Mouse (Mus musculus): Measurements from ENCODE around the gene Trex1. TPM values are rescaled to one million over a fixed set of nuclear protein-coding genes. Genes with fewer than 3 reads are reported as not detected.
A peak's percentile ranks its signal among the peaks of the same experiment; 100 is the strongest.

Gene Trex1
- polyA plus RNA-seq, 1 experiment from 2014 or later, result 20.9 TPM

GRCm38 (mm10) chr9:109055271-109056030 lies 4.1 kb downstream of the Trex1 start:
- ATAC-seq (no peak), DNase-seq (ENCODE audit: low spot score) (no peak)
- TF ChIP-seq CTCF (IDR thresholded peaks at IDR 0.05) (no peak), EP300 (IDR thresholded peaks at IDR 0.05) (no peak)
- WGBS, result 88% methylated on average over 12 of the region's 12 CpGs
- H3K9me3 ChIP-seq (ENCODE audit: low read length), result no peaks in the 10 kb centered on the region
- H3K27me3 ChIP-seq (replicated peaks; ENCODE audit: insufficient read depth, low read length), result no peaks in the 10 kb centered on the region
- peaks cover 23% of the 10 kb centered on the region; the same call in 1 of the 2 replicates for H3K36me3 ChIP-seq (ENCODE audit: insufficient read depth, low read length)
- H3K4me2 ChIP-seq (replicated peaks; ENCODE audit: low read depth, low read length), result peak overlapping the region; percentile 49
- peak overlapping the region; percentile 37 for H3K9ac ChIP-seq (replicated peaks; ENCODE audit: low read depth)
- peaks cover 7% of the 10 kb centered on the region; the same call in 1 of the 2 replicates for H3K4me1 ChIP-seq (ENCODE audit: insufficient read depth, low read depth, low read length)
- H3K27ac ChIP-seq (ENCODE audit: low read length), result peak overlapping the region; percentile 86
- H3K4me3 ChIP-seq (ENCODE audit: low read depth, low read length), result peak overlapping the region; percentile 28

- Histone ChIP-seq H3K4me3 (ENCODE audit: low read depth, low read length) (peak overlapping the region; percentile 28), H3K9me3 (ENCODE audit: low read length) (no peaks in the 10 kb centered on the region), H3K36me3 (ENCODE audit: insufficient read depth, low read length) (peaks cover 23% of the 10 kb centered on the region; the same call in 1 of the 2 replicates), H3K4me1 (ENCODE audit: insufficient read depth, low read depth, low read length) (peaks cover 7% of the 10 kb centered on the region; the same call in 1 of the 2 replicates), H3K9ac (replicated peaks; ENCODE audit: low read depth) (peak overlapping the region; percentile 37), H3K4me2 (replicated peaks; ENCODE audit: low read depth, low read length) (peak overlapping the region; percentile 49), H3K27me3 (replicated peaks; ENCODE audit: insufficient read depth, low read length) (no peaks in the 10 kb centered on the region), H3K27ac (ENCODE audit: low read length) (peak overlapping the region; percentile 86)
- WGBS, result 2% methylated on average over 7 of the region's 7 CpGs
- ATAC-seq (peak; percentile 79), DNase-seq (ENCODE audit: low spot score) (peak; percentile 97)
- TF ChIP-seq EP300 (IDR thresholded peaks at IDR 0.05) (no peak), CTCF (IDR thresholded peaks at IDR 0.05) (no peak)
Measured at GRCm38 (mm10) chr9:109054712-109055111, 4.8 kb downstream of the Trex1 start.

GRCm38 (mm10) chr9:109053851-109054250 lies 5.7 kb downstream of the Trex1 start:
- Histone ChIP-seq H3K4me1 (ENCODE audit: insufficient read depth, low read depth, low read length) (peaks cover 7% of the 10 kb centered on the region; the same call in 1 of the 2 replicates), H3K4me2 (replicated peaks; ENCODE audit: low read depth, low read length) (no peak overlapping the region), H3K9me3 (ENCODE audit: low read length) (no peaks in the 10 kb centered on the region), H3K4me3 (ENCODE audit: low read depth, low read length) (no peak overlapping the region), H3K27ac (ENCODE audit: low read length) (peak overlapping the region; percentile 86; the same call in 1 of the 2 replicates), H3K27me3 (replicated peaks; ENCODE audit: insufficient read depth, low read length) (no peaks in the 10 kb centered on the region), H3K36me3 (ENCODE audit: insufficient read depth, low read length) (peaks cover 25% of the 10 kb centered on the region; the same call in 1 of the 2 replicates), H3K9ac (replicated peaks; ENCODE audit: low read depth) (no peak overlapping the region)
- DNase-seq (ENCODE audit: low spot score) (no peak), ATAC-seq (no peak)
- WGBS, result 73% methylated on average over 6 of the region's 6 CpGs
- TF ChIP-seq CTCF (IDR thresholded peaks at IDR 0.05), result no peak
- no peak for TF ChIP-seq EP300 (IDR thresholded peaks at IDR 0.05)

- TF ChIP-seq CTCF (IDR thresholded peaks at IDR 0.05), result no peak
- TF ChIP-seq EP300 (IDR thresholded peaks at IDR 0.05), result no peak
- Histone ChIP-seq H3K9me3 (ENCODE audit: low read length) (no peaks in the 10 kb centered on the region), H3K4me1 (ENCODE audit: insufficient read depth, low read depth, low read length) (peaks cover 7% of the 10 kb centered on the region; the same call in 1 of the 2 replicates), H3K27me3 (replicated peaks; ENCODE audit: insufficient read depth, low read length) (no peaks in the 10 kb centered on the region), H3K36me3 (ENCODE audit: insufficient read depth, low read length) (peaks cover 25% of the 10 kb centered on the region; the same call in 1 of the 2 replicates), H3K9ac (replicated peaks; ENCODE audit: low read depth) (no peak overlapping the region), H3K4me3 (ENCODE audit: low read depth, low read length) (no peak overlapping the region), H3K27ac (ENCODE audit: low read length) (no peak overlapping the region), H3K4me2 (replicated peaks; ENCODE audit: low read depth, low read length) (no peak overlapping the region)
- 77% methylated on average over 3 of the region's 3 CpGs for WGBS
- DNase-seq (ENCODE audit: low spot score), result no peak
- no peak for ATAC-seq
Measured at GRCm38 (mm10) chr9:109053366-109053765, 6.2 kb downstream of the Trex1 start.

GRCm38 (mm10) chr9:109052490-109053260 lies 6.9 kb downstream of the Trex1 start:
- Histone ChIP-seq H3K9ac (replicated peaks; ENCODE audit: low read depth) (no peak overlapping the region), H3K4me3 (ENCODE audit: low read depth, low read length) (no peak overlapping the region), H3K27me3 (replicated peaks; ENCODE audit: insufficient read depth, low read length) (no peaks in the 10 kb centered on the region), H3K4me1 (ENCODE audit: insufficient read depth, low read depth, low read length) (peaks cover 7% of the 10 kb centered on the region; the same call in 1 of the 2 replicates), H3K27ac (ENCODE audit: low read length) (no peak overlapping the region), H3K9me3 (ENCODE audit: low read length) (no peaks in the 10 kb centered on the region), H3K36me3 (ENCODE audit: insufficient read depth, low read length) (peaks cover 21% of the 10 kb centered on the region; the same call in 1 of the 2 replicates), H3K4me2 (replicated peaks; ENCODE audit: low read depth, low read length) (no peak overlapping the region)
- WGBS, result 88% methylated on average over 9 of the region's 9 CpGs
- DNase-seq (ENCODE audit: low spot score) (no peak), ATAC-seq (no peak)
- TF ChIP-seq CTCF (IDR thresholded peaks at IDR 0.05), result no peak
- TF ChIP-seq EP300 (IDR thresholded peaks at IDR 0.05), result no peak
